Mouse (Mus musculus): ENCODE measurements around the gene Eva1c. TPM values are rescaled to one million over a fixed set of nuclear protein-coding genes. Genes with fewer than 3 reads are reported as not detected.
A peak's percentile ranks its signal among the peaks of the same experiment; 100 is the strongest.

Gene Eva1c
- polyA plus RNA-seq (2016; fragmentation: Nextera tagmentation; extraction: Ambion mirVana): 1.7 and 2.1 TPM in 2 replicates

DNA sequence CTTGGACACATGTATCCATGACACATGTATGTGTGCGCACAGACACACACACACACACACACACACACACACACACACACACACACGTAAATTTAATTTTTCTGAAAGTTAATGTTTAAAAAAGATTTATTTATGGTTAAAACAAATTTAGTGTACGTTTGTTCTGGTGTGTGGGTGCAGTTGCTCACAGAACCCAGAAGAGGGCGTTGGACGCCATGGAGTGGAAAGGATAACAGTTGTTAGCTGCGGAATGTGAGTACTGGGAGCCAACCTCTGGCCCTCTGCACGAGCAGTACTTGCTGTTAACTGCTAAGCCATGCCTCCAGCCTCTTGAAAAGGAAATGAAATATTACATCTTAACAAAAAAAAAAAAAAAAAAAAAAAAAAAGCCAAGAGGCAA lies at the start of gene Eva1c:
Eva1c (plus strand) TSS at position 263 of the 400 bp plus-strand sequence.
- no peak within 1 kb of the TSS for H3K4me2 ChIP-seq (replicated peaks)

DNA sequence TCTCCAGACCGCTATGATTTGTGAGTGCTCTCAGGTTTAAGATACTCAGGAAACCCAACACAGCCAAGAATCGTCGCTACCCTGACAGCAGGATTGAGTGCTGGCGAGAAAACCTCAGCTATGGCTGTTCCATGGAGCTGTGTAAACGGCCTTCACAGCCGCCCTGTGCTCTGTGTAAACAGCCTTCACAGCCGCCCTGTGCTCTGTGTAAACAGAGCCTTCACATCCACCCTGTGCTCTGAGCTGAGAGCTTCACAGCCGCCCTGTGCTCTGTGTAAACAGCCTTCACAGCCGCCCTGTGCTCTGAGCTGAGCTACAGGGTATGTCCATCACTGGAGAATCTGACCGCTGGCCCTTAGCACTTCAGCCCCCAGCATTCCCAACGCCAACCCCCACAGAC lies 46.7 kb upstream of the Eva1c start:
- Histone ChIP-seq H3K36me3 (peaks cover 80% of the 10 kb centered on the region), H3K27me3 (no peaks in the 10 kb centered on the region), H3K9ac (no peak overlapping the region), H3K4me1 (no peaks in the 10 kb centered on the region), H3K9me3 (no peaks in the 10 kb centered on the region), H3K4me2 (replicated peaks) (no peak overlapping the region), H3K27ac (0 out of 2 replicates have a peak overlapping the region, but pooled peaks have one; percentile 25), H3K4me3 (no peak overlapping the region)
- WGBS: 67% methylated on average over 11 of the region's 11 CpGs
- ATAC-seq (ENCODE audit: insufficient number of reproducible peaks, insufficient read depth, low FRiP score, low TSS enrichment): no peak

More for the DNA sequence above, at the start of gene Eva1c:
- no peaks in the 10 kb centered on the region for H3K9me3 ChIP-seq
- H3K27me3 ChIP-seq: peaks cover 23% of the 10 kb centered on the region
- H3K36me3 ChIP-seq: no peaks in the 10 kb centered on the region
- H3K27ac ChIP-seq: no peak within 1 kb of the TSS
- ATAC-seq (ENCODE audit: insufficient number of reproducible peaks, insufficient read depth, low FRiP score, low TSS enrichment): no peak
- no peak within 1 kb of the TSS for H3K9ac ChIP-seq
- WGBS: 62% methylated on average over 7 of the region's 7 CpGs
- peaks cover 4% of the 10 kb centered on the region for H3K4me1 ChIP-seq
- no peak within 1 kb of the TSS for H3K4me3 ChIP-seq

DNA sequence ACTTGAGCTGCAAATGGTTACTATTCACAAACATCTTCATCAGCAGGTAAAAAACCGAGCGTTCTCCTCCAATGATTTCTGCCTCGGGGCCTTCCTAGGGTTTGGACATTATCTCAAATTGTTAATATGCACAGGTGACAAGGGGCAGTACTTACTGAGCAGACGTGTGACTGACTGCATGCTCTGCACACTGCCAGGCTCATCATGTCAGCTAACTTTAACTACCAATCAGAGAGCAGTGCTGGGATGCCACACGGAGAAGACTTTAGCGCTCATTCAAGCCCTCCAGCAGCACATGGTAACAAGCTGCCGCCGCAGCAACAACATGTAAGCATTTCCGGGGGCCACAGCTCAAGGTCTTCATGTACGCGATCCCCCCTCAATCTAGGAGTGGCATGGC lies 43.2 kb upstream of the Eva1c start:
- H3K9ac ChIP-seq: no peak overlapping the region
- no peaks in the 10 kb centered on the region for H3K4me1 ChIP-seq
- H3K4me3 ChIP-seq: no peak overlapping the region
- ATAC-seq (ENCODE audit: insufficient number of reproducible peaks, insufficient read depth, low FRiP score, low TSS enrichment): no peak
- no peaks in the 10 kb centered on the region for H3K27me3 ChIP-seq
- H3K4me2 ChIP-seq (replicated peaks): no peak overlapping the region
- H3K36me3 ChIP-seq: peaks cover 94% of the 10 kb centered on the region
- H3K27ac ChIP-seq: no peak overlapping the region
- no peaks in the 10 kb centered on the region for H3K9me3 ChIP-seq
- WGBS: 85% methylated on average over 11 of the region's 11 CpGs

DNA sequence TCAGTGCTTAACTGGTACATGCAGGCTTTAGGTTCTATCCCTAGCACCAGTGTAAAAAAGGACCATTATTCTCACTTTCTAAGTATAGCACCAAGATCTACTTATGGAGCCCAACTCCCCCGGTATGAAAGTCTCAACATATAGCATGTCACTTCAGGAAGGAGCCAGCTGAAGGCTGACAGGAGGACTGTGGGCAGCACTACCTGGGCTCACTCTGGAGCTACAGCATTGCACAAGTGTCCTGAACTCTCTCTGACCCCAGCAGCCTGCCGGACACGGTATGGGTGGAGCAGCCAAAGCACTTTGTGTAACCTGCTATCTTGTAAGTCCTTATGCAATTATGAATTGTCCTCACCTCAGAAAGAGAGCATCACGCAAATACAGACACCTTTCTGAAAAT lies 41.3 kb upstream of the Eva1c start:
- Histone ChIP-seq H3K4me1 (no peaks in the 10 kb centered on the region), H3K9ac (no peak overlapping the region), H3K4me2 (replicated peaks) (no peak overlapping the region), H3K9me3 (no peaks in the 10 kb centered on the region), H3K27me3 (no peaks in the 10 kb centered on the region), H3K27ac (no peak overlapping the region), H3K36me3 (peaks cover 94% of the 10 kb centered on the region), H3K4me3 (no peak overlapping the region)
- ATAC-seq (ENCODE audit: insufficient number of reproducible peaks, insufficient read depth, low FRiP score, low TSS enrichment): no peak
- 86% methylated on average over 4 of the region's 4 CpGs for WGBS

DNA sequence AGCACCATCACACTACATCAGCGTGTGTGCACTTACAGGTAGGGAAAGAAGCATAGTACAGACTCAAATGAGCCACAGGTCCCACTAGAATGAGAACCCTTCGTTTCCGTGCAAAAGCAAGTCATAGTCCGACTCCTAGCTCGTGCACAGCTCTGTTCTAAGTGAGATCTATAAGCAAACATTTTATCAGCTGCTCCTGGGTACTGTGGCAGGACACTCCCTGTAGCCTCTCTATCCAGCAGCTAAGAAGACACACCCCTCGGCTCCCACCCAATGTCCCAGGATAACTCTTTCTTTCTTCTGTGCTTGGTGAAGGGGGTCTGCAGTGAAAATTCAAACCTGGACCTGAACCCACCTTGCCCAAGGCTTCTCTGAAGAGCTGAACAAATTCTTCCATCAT lies 37.9 kb upstream of the Eva1c start:
- Histone ChIP-seq H3K9ac (no peak overlapping the region), H3K4me1 (no peaks in the 10 kb centered on the region), H3K27me3 (no peaks in the 10 kb centered on the region), H3K9me3 (no peaks in the 10 kb centered on the region), H3K4me3 (no peak overlapping the region), H3K27ac (no peak overlapping the region), H3K4me2 (replicated peaks) (no peak overlapping the region), H3K36me3 (peaks cover 96% of the 10 kb centered on the region)
- 91% methylated on average over 6 of the region's 6 CpGs for WGBS
- ATAC-seq (ENCODE audit: insufficient number of reproducible peaks, insufficient read depth, low FRiP score, low TSS enrichment): no peak

DNA sequence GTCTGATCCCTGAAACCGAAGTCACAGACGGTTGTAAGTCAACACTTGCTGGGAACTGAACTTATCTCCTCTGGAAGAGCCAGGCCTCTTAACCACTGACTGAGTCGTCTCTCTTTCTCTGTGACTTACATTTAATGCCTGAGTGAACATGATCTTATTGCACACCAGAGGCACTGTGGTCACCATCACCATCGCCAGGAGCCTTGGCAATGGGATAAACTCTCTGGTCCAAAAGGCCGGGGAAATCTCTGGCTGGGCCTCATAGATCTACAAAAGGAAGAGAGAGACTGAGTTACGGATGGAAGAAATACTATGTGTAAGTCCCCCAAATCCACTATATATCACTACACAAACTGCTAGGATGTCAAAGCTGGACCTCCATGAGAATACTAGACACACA lies 35.6 kb upstream of the Eva1c start:
- Histone ChIP-seq H3K4me1 (no peaks in the 10 kb centered on the region), H3K4me2 (replicated peaks) (no peak overlapping the region), H3K9me3 (no peaks in the 10 kb centered on the region), H3K9ac (no peak overlapping the region), H3K4me3 (no peak overlapping the region), H3K36me3 (peaks cover 88% of the 10 kb centered on the region), H3K27me3 (no peaks in the 10 kb centered on the region), H3K27ac (no peak overlapping the region)
- WGBS: 93% methylated on average over 6 of the region's 6 CpGs
- no peak for ATAC-seq (ENCODE audit: insufficient number of reproducible peaks, insufficient read depth, low FRiP score, low TSS enrichment)

DNA sequence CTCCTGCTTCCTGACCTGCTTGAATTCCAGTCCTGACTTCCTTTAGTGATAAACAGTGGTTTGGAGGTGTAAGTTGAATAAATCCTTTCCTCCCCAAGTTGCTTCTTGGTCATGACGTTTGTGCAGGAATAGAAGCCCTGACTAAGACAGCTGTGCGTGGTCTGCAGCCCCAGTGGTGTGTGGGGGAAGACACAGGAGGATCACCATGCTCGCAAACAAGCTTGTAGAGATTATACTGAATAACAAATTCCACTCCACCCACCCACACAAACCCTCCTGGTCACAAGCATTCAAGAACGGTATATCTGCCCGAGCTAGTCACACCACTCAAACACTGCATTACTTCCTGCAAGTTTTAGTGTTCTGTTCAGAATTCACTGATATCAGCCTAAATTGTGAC lies 34.5 kb upstream of the Eva1c start:
- Histone ChIP-seq H3K4me3 (no peak overlapping the region), H3K9ac (no peak overlapping the region), H3K27me3 (no peaks in the 10 kb centered on the region), H3K4me1 (no peaks in the 10 kb centered on the region), H3K27ac (no peak overlapping the region), H3K36me3 (peaks cover 84% of the 10 kb centered on the region), H3K9me3 (no peaks in the 10 kb centered on the region), H3K4me2 (replicated peaks) (no peak overlapping the region)
- 81% methylated on average over 5 of the region's 5 CpGs for WGBS
- no peak for ATAC-seq (ENCODE audit: insufficient number of reproducible peaks, insufficient read depth, low FRiP score, low TSS enrichment)

DNA sequence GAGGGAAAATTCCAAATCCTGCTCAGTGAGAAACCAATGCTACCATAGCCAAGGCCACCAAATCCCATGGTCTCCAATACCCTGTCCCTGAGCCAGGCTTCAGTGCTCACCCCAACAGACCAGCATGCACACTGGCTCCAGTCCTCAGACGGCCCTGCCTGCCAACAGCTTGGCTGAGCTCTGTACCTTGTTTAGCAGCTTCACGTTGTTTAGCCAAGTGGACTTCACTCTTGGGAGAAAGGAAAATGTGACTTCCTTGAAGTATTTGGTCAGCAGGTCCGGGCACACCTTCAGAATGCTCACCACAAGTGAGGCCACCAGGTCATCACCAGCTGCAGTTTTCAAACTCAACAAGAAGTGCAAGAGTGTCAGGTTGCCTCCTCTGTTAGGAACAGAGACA lies 34.0 kb upstream of the Eva1c start:
- no peak overlapping the region for H3K4me2 ChIP-seq (replicated peaks)
- H3K9me3 ChIP-seq: no peaks in the 10 kb centered on the region
- no peaks in the 10 kb centered on the region for H3K27me3 ChIP-seq
- H3K4me3 ChIP-seq: no peak overlapping the region
- H3K36me3 ChIP-seq: peaks cover 83% of the 10 kb centered on the region
- no peak overlapping the region for H3K9ac ChIP-seq
- H3K27ac ChIP-seq: no peak overlapping the region
- WGBS: 78% methylated on average over 3 of the region's 3 CpGs
- no peaks in the 10 kb centered on the region for H3K4me1 ChIP-seq
- ATAC-seq (ENCODE audit: insufficient number of reproducible peaks, insufficient read depth, low FRiP score, low TSS enrichment): no peak

DNA sequence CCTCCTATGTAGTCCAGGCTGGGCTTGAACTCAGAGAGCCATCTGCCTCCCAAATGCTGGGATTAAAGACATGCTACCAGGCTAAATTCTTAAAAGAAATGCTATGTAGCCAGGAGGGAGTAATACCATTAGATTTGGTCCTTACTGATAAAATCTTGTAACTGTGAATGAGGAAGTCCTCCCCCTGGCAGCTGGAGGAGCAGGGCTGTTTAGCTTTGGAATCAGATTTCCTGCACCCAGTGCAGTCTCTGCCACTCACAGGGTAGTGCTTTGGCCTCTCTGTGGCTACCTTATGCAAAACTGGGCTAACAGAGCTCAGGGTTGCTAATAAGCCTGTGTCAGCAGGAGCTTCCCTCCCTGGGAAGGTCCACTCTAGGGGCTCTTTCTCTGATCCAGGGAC lies 31.8 kb upstream of the Eva1c start:
- H3K27ac ChIP-seq: no peak overlapping the region
- H3K36me3 ChIP-seq: peaks cover 76% of the 10 kb centered on the region
- no peak for ATAC-seq (ENCODE audit: insufficient number of reproducible peaks, insufficient read depth, low FRiP score, low TSS enrichment)
- no peak overlapping the region for H3K4me3 ChIP-seq
- no peaks in the 10 kb centered on the region for H3K4me1 ChIP-seq
- no peak overlapping the region for H3K9ac ChIP-seq
- H3K27me3 ChIP-seq: no peaks in the 10 kb centered on the region
- no peak overlapping the region for H3K4me2 ChIP-seq (replicated peaks)
- no peaks in the 10 kb centered on the region for H3K9me3 ChIP-seq

DNA sequence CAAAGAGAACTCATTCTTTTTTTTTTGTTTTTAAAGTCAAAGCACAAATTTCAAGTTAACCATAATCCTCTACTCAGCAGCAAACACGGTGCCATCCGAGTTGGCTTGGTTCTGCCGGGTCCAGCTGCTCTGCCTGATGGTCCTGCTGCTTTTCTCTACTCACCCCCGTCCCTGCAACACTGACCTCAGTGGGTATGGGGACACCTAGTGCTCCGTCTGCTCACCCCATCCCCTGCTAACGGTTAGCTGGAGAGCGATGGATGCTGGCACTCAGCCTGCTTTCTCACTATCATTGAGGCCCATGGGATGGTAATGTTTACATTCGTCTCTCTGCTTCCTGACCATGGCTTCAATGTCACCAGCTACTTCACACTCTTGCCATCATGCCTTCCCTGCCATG lies 28.1 kb upstream of the Eva1c start:
- 88% methylated on average over 8 of the region's 8 CpGs for WGBS
- Histone ChIP-seq H3K9me3 (no peaks in the 10 kb centered on the region), H3K36me3 (peaks cover 56% of the 10 kb centered on the region), H3K4me3 (no peak overlapping the region), H3K27ac (no peak overlapping the region), H3K27me3 (no peaks in the 10 kb centered on the region), H3K9ac (no peak overlapping the region), H3K4me1 (no peaks in the 10 kb centered on the region), H3K4me2 (replicated peaks) (no peak overlapping the region)
- no peak for ATAC-seq (ENCODE audit: insufficient number of reproducible peaks, insufficient read depth, low FRiP score, low TSS enrichment)

DNA sequence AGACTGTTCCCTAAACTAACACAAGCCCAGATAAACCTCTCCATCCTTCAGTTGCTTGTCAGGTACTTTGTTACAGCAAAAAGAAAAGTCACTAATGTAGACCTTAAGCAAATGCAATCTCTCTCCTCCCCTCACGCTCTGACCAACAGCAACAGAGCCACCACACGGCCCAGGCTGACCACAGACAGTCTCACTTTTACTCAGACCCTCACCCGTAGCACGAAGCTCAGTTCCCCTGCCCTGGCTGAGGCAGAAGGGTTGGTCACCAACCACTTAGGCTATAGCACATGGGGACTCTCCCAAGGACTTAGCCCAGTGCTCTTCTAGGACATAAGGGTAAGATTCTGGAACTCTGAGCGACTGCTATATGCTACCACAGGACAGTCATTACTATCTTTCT lies 27.7 kb upstream of the Eva1c start:
- H3K4me2 ChIP-seq (replicated peaks): no peak overlapping the region
- no peak overlapping the region for H3K9ac ChIP-seq
- no peaks in the 10 kb centered on the region for H3K4me1 ChIP-seq
- no peak overlapping the region for H3K27ac ChIP-seq
- no peaks in the 10 kb centered on the region for H3K9me3 ChIP-seq
- WGBS: 88% methylated on average over 5 of the region's 5 CpGs
- no peaks in the 10 kb centered on the region for H3K27me3 ChIP-seq
- no peak overlapping the region for H3K4me3 ChIP-seq
- ATAC-seq (ENCODE audit: insufficient number of reproducible peaks, insufficient read depth, low FRiP score, low TSS enrichment): no peak
- H3K36me3 ChIP-seq: peaks cover 59% of the 10 kb centered on the region

DNA sequence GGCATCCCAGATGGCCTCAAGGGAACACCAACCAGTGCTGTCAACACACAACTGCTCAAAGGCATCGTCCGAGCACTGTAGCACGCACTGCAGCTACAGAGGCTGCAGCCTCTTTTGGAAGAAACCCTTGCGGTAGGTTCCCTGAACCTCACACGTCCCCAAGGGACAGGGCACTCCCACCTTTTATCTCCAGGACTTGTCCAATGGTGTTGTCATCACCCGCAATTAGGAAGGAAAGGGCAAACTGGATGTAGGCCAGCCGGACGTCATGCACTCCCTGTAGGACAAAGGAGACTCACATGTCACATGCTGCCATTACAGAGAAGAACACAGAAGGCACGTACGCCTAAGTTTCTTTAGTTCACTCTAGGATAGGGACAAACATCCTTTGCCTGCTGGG lies 26.7 kb upstream of the Eva1c start:
- no peak for ATAC-seq (ENCODE audit: insufficient number of reproducible peaks, insufficient read depth, low FRiP score, low TSS enrichment)
- H3K36me3 ChIP-seq: peaks cover 63% of the 10 kb centered on the region
- WGBS: 85% methylated on average over 10 of the region's 10 CpGs
- no peak overlapping the region for H3K4me3 ChIP-seq
- no peak overlapping the region for H3K27ac ChIP-seq
- no peaks in the 10 kb centered on the region for H3K27me3 ChIP-seq
- no peak overlapping the region for H3K4me2 ChIP-seq (replicated peaks)
- H3K9me3 ChIP-seq: no peaks in the 10 kb centered on the region
- no peaks in the 10 kb centered on the region for H3K4me1 ChIP-seq
- no peak overlapping the region for H3K9ac ChIP-seq

DNA sequence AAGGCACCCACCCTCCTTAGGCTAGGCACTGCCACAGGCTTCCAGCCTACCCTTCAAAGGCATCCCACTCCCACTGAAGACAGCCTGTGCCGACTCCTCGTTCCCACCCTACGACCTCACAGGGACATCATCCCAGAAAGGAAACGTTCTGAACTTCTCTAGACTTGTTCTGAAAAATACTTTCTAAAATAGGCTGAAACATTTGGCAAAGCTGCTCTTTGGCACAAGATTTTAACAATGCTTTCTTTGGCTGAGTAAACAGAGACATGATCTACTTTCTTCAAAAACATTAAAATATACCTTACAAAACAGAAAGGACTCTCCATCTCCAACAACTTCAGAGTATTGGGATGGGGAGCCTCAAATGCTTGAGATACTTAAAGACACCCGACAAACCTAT lies 25.3 kb upstream of the Eva1c start:
- Histone ChIP-seq H3K9me3 (no peaks in the 10 kb centered on the region), H3K27ac (no peak overlapping the region), H3K4me2 (replicated peaks) (no peak overlapping the region), H3K36me3 (peaks cover 57% of the 10 kb centered on the region), H3K4me1 (no peaks in the 10 kb centered on the region), H3K9ac (no peak overlapping the region), H3K27me3 (no peaks in the 10 kb centered on the region), H3K4me3 (no peak overlapping the region)
- 90% methylated on average over 5 of the region's 5 CpGs for WGBS
- no peak for ATAC-seq (ENCODE audit: insufficient number of reproducible peaks, insufficient read depth, low FRiP score, low TSS enrichment)
